Mouse (Mus musculus) embryonic facial prominence, embryonic 10.5 days (tissue): Measurements from ENCODE around the gene Cep97. TPM values are rescaled to one million over a fixed set of nuclear protein-coding genes. Genes with fewer than 3 reads are reported as not detected.
"Not testable (repeated sequence)": the region's sequence is repeated elsewhere in the genome, so short reads cannot be mapped to it uniquely, and the experiment has no call there.

Source experiments
- DNase-seq: peaks from one replicate; pipeline ENCODE4 v3.0.0-alpha.2; 2017; ENCODE audit warnings: low spot score
- H3K27ac ChIP-seq: fragments of 300-500 bp; sonication (generic); replicated peaks from 2 replicates; pipeline ENCODE4 v1.5.1; 2016; ENCODE audit warnings: mild to moderate bottlenecking
- H3K27me3 ChIP-seq: fragments of 300-500 bp; sonication (generic); replicated peaks from 2 replicates; pipeline ENCODE4 v1.6.1; 2016; ENCODE audit warnings: low read depth, mild to moderate bottlenecking; ENCODE audit not compliant: poor library complexity, severe bottlenecking
- H3K36me3 ChIP-seq: fragments of 300-500 bp; sonication (generic); replicated peaks from 2 replicates; pipeline ENCODE4 v1.6.1; 2016; ENCODE audit warnings: mild to moderate bottlenecking, moderate library complexity
- H3K4me1 ChIP-seq: fragments of 300-500 bp; sonication (generic); 2 replicates; pipeline ENCODE4 v1.6.1; 2016
- H3K4me3 ChIP-seq: fragments of 300-500 bp; sonication (generic); 2 replicates; pipeline ENCODE4 v1.5.1; 2016; ENCODE audit warnings: mild to moderate bottlenecking, moderate library complexity
- H3K9me3 ChIP-seq: fragments of 300-500 bp; sonication (generic); 2 replicates; pipeline ENCODE4 v1.6.1; 2016; ENCODE audit warnings: mild to moderate bottlenecking
- WGBS: fragments of 180-500 bp; shearing (Covaris S2); methylation state at CpG from one replicate; pipeline ENCODE4 v1.1.7; 2016; 5-methylcytosine and 5-hydroxymethylcytosine counted together
- polyA plus RNA-seq: library from polyadenylated mRNA; unstranded; fragments of >200 nt; fragmentation: Nextera tagmentation; extraction: Ambion mirVana; gene quantifications from 2 replicates; pipeline ENCODE4 v1.2.1, GENCODE M21; 2016

The Cep97 gene
- polyA plus RNA-seq, 1 experiment from 2014 or later, result 17.9 TPM

DNA sequence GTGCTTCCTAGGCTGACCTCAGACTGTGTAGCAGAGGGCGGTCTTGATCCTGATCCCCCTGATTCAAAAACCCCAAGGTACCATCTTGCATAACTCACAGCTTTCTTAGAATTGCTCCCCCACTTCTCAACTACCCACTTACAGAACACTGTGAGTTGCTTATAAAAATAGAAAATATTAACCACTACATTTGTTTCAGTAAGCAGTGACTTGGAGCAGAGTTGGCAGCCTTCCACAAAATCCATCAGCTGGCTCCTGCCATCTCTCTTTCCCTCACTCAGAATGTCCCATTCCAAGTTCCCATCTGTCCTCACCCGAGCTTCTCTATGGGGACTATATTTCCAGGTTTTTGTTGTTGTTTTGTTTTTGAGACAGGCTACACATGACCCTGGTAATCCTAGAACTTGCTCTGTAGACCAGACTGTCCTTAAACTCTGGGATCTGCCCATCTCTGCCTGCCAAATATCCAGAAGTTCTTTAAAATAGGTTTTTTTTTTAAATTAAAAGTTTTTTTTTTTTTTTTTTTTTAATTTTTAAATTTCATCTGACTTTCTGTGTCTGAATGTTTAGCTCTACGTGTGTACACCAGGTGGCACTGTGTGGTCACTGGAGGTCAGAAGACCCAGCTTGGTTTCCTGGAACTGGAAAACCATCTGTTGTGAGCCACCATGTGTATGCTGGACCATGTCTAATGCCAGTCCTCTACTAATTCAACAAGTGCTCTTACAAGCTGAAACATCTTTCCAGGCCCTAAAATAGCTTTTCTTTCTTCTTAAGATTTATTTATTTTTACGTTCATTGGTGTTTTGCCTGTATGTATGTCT lies 29.7 kb upstream of the Cep97 start:
- H3K36me3 ChIP-seq, result peaks cover 22% of the 10 kb centered on the region
- H3K4me1 ChIP-seq, result peaks cover 15% of the 10 kb centered on the region
- no peaks in the 10 kb centered on the region for H3K27me3 ChIP-seq
- H3K27ac ChIP-seq, result no peak overlapping the region
- DNase-seq, result peak; percentile 51
- WGBS, result 67% methylated on average over 4 of the region's 4 CpGs
- H3K4me3 ChIP-seq, result no peak overlapping the region
- no peaks in the 10 kb centered on the region for H3K9me3 ChIP-seq

DNA sequence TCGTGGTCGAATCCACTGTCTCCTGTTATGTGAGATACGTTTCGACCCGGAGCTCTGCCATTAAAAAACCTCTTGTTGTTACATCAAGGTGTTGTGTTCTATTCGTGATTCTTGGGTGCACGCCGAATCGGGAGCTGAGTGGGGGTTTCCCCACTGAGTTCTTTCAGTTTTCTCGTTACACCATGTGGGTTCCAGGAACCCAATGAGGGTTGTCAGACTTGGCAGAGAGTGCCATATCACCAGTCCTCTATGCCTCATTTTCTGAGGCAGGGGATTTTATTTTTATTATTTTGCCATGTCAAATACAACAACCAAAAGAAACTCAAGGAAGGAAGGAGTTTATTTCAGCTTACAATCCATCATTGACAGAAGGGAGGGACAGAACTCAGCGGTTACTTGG lies 28.4 kb upstream of the Cep97 start:
- not testable (repeated sequence) for DNase-seq, H3K27me3 ChIP-seq, H3K4me1 ChIP-seq, H3K4me3 ChIP-seq, H3K9me3 ChIP-seq, H3K27ac ChIP-seq
- H3K36me3 ChIP-seq, result peaks cover 11% of the 10 kb centered on the region
- WGBS, result 96% methylated on average over 6 of the region's 11 CpGs

DNA sequence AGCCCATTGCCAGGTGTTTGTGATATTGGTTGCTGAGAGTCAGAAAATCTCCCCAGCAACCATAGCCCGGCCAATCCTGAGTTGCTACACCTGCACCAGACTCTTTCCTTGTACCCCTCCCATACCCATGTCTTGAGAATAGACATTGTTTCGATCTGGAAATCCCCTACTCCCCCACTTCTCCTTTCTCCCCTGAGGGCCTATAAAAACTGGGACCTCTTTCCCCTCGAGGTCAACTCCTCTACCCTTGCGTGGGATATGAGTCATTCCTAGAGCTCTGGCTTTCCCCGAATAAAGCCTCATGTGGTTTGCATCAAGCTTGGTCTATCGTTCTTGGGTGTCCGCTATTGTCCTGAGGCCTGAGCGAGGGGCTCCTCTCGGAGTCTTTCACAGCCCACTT lies 19.5 kb upstream of the Cep97 start:
- H3K4me1 ChIP-seq, H3K4me3 ChIP-seq, H3K9me3 ChIP-seq, H3K36me3 ChIP-seq, DNase-seq, H3K27ac ChIP-seq, H3K27me3 ChIP-seq: not testable (repeated sequence)
- 91% methylated on average over 9 of the region's 9 CpGs for WGBS

DNA sequence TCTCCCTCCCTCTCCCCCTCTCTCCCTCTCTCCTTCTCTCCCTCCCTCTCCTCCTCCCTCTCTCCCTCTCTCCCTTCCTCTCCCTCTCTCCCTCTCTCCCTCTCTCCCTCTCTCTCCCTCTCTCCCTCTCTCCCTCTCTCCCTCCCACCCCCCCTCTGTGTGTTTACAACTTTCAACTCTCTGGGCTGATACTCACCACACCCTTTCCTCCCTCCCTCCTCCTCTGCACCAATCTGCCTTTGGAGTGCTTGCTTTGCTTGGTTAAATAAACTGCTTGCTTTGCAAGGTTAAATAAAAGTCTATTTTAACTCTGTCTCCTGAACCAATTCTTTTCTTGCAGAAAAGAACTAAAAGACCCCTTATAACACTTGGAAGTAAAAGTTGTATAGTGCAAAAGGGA lies 18.1 kb upstream of the Cep97 start:
- Histone ChIP-seq H3K27ac (no peak overlapping the region), H3K36me3 (no peaks in the 10 kb centered on the region), H3K9me3 (no peaks in the 10 kb centered on the region), H3K4me3 (no peak overlapping the region), H3K27me3 (no peaks in the 10 kb centered on the region), H3K4me1 (no peaks in the 10 kb centered on the region)
- no peak for DNase-seq

DNA sequence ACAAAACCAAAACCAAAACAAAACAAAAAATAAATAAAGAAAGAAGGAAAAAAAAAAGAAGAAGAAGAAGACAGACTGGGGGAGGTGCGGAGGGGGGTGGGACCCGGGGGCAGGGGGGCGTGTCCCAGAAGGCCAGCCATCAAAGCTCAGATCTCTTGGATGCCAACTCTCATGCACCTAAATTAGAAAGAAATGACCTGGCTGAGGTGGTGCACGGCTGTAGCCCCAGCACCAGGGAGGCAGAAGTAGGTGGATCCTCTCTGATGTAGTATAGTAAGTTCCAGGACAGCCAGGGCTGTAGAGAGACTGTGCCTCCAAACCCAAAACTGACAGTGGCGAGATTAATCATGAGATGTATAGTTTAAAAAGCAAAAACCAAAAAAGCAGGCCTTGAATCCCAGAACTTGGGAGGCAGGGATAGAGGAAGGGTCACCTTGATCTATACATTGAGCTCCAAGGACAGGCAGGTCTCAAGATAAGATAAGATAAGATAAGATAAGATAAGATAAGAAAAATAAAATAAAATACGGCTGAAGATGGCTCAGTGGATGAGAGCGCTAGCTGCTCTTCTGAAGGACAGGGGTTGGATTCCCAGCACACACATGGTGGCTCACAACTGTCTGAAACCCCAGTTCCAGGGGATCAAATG lies 17.1 kb upstream of the Cep97 start:
- no peaks in the 10 kb centered on the region for H3K9me3 ChIP-seq
- H3K36me3 ChIP-seq, result no peaks in the 10 kb centered on the region
- H3K4me1 ChIP-seq, result no peaks in the 10 kb centered on the region
- H3K27me3 ChIP-seq, result no peaks in the 10 kb centered on the region
- 78% methylated on average over 7 of the region's 7 CpGs for WGBS
- no peak overlapping the region for H3K4me3 ChIP-seq
- no peak overlapping the region for H3K27ac ChIP-seq
- no peak for DNase-seq

DNA sequence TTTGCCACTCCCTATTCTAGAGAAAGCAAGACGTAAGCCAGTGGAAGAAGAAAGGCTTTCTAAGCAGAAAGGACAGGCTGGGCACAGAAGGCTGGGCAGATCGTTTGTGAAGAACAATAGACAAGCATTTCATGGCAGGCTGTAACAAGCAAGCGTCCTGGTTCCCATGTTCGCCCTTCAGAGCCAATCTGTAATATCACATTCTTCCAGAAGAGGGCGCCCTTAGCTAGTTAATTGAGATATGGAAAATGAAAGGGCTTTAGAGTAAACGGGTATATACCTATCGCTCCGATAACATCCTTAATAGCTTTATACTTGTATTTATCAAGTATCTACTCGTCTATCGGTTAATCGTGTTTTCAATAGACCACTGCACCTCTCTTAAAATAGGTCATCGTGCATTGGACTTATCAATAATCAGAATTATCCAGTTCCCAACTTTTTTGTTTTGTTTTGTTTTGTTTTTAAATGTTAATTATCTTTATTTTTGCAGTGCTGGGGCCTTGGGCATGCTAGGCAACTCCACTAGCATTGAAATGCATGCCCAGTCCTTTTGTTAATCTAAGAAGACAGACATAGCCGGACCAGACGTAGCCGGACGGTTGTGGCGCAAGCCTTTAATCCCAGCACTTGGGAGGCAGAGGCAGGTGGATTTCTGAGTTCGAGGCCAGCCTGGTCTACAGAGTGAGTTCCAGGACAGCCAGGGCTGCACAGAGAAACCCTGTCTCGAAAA lies 16.5 kb upstream of the Cep97 start:
- H3K4me1 ChIP-seq, result no peaks in the 10 kb centered on the region
- H3K9me3 ChIP-seq, result no peaks in the 10 kb centered on the region
- WGBS, result 47% methylated on average over 19 of the region's 19 CpGs
- H3K27ac ChIP-seq, result no peak overlapping the region
- no peaks in the 10 kb centered on the region for H3K27me3 ChIP-seq
- DNase-seq, result peak; percentile 61
- no peaks in the 10 kb centered on the region for H3K36me3 ChIP-seq
- no peak overlapping the region for H3K4me3 ChIP-seq

DNA sequence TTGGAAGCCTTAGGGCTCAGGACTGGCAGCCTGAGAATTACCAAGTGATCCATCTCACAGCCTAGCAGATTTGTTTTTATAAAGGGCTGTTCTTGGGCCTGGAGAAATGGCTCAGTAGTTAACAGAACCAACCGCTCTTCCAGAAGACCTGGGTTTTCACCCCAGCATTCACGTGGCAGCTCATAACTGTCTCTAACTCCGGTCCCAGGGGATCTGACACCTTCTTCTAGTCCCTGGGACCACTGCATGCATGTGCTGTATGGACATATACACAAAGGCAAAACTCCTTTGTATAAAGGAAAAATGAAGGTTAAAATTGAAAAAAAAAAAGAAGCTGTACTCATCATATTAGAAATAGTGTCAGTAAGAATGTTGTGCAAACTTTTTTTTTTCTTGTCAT lies 15.8 kb upstream of the Cep97 start:
- 71% methylated on average over 3 of the region's 3 CpGs for WGBS
- Histone ChIP-seq H3K36me3 (no peaks in the 10 kb centered on the region), H3K9me3 (no peaks in the 10 kb centered on the region), H3K4me1 (no peaks in the 10 kb centered on the region), H3K27ac (no peak overlapping the region), H3K4me3 (no peak overlapping the region), H3K27me3 (no peaks in the 10 kb centered on the region)
- no peak for DNase-seq

DNA sequence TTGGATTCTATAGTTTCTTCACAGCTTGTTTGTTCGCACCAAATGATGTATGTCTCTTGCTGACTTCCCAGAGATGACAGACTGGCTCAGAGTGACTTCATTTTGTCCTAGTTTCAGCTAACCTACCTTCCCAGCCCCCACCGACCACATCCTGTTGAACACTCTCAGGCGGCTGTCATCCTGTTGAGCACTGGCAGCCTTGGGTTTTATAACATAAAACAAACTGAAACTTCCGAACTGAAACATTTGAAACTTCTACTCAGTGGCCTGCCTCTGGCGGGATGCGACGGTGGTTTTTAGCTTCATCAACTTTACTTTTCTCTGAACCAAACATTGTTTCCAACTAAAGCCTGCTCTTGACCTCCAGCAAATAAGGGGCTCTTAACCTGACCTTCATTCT lies 14.3 kb upstream of the Cep97 start:
- H3K4me3 ChIP-seq, result no peak overlapping the region
- 70% methylated on average over 7 of the region's 7 CpGs for WGBS
- no peaks in the 10 kb centered on the region for H3K9me3 ChIP-seq
- H3K36me3 ChIP-seq, result no peaks in the 10 kb centered on the region
- H3K4me1 ChIP-seq, result no peaks in the 10 kb centered on the region
- H3K27me3 ChIP-seq, result no peaks in the 10 kb centered on the region
- no peak overlapping the region for H3K27ac ChIP-seq
- no peak for DNase-seq

DNA sequence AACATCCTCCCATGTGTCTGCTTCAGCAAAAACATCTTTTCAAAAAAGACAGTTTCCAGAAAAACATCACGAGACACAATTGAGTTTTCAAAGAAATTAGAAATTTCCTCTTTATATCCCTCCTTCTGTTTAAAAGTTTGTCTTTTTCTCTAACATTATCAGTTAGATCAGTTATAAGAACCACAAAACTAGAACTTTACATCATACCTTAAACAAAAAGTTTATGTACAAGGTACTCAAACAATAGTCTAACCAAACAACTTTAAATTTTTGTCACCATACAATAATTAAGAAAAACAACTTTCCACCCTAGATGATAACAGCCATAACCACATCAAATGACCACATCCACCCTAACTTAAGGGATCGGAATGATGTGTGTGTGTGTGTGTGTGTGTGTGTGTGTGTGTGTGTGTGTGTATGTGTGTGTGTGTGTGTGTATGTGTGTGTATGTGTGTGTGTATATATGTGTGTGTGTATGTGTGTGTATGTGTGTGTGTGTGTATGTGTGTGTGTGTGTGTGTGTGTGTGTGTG lies 13.3 kb upstream of the Cep97 start:
- WGBS, result 83% methylated on average over 2 of the region's 2 CpGs
- H3K27me3 ChIP-seq, H3K9me3 ChIP-seq, DNase-seq, H3K27ac ChIP-seq, H3K4me1 ChIP-seq, H3K36me3 ChIP-seq, H3K4me3 ChIP-seq: not testable (repeated sequence)

DNA sequence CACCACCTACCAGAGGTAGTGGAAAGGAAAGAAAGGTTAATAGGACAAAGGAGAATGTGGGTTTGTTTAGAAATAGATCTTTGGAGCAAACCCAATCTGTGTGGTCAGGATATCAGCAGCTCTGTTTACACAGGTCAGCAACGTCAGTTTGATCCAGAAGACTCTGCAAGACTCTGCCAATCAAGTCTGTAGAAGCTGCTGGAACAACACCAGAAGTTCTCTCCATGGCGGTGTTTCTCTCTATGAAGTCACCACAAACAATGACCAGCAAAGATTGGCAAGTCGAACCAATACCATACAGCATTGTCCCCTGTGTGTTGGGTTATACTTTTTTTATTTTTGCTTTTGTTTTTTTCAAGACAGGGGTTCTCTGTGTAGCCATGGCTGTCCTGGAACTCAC lies 12.6 kb upstream of the Cep97 start:
- Histone ChIP-seq H3K27me3 (no peaks in the 10 kb centered on the region), H3K9me3 (no peaks in the 10 kb centered on the region), H3K36me3 (no peaks in the 10 kb centered on the region), H3K4me3 (no peak overlapping the region), H3K4me1 (no peaks in the 10 kb centered on the region), H3K27ac (no peak overlapping the region)
- no peak for DNase-seq
- whole genome bisulfite sequencing, result 83% methylated on average over 3 of the region's 3 CpGs

DNA sequence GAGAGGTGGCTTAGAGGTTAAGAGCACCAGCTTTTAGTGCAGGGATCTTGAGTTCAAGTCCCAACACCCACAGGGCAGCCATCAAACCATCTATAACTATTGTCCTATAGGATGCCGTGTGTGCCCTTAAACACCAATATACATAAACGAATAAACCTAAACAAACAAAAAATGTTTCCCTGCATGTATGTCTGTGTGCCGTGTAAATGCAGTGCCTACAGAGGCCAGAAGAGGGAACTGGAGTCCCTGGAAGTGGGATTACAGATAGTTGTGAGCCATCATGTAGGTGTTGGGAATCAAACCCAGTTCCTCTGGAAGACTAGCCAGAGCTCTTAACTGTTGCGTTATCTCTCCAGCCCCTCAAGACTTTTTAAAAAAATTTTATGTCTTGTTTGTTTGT lies 6.1 kb upstream of the Cep97 start:
- no peaks in the 10 kb centered on the region for H3K27me3 ChIP-seq
- whole genome bisulfite sequencing, result 96% methylated on average over 4 of the region's 4 CpGs
- DNase-seq, result no peak
- H3K27ac ChIP-seq, result no peak overlapping the region
- no peaks in the 10 kb centered on the region for H3K9me3 ChIP-seq
- no peaks in the 10 kb centered on the region for H3K4me1 ChIP-seq
- H3K4me3 ChIP-seq, result no peak overlapping the region
- H3K36me3 ChIP-seq, result no peaks in the 10 kb centered on the region

DNA sequence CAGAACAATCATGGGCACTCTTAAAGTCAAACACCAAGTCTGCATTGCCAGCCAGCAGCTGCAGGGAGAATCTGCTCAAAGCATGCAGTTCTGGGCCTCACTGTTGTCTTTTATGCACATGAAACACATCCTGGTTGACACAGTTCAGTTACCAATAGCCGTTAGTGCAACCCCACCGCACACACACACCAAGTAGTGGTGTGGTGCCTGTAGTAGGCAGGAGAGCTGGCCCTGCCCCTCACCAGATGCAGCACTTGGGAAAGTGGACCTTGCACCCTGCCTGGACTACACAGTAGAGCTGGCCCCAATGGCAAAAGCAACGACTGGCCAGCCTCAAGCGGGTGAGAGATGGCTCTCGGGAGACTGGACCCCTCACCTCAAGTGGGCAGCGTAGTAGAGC lies 5.0 kb upstream of the Cep97 start:
- Histone ChIP-seq H3K27me3 (no peaks in the 10 kb centered on the region), H3K9me3 (no peaks in the 10 kb centered on the region), H3K4me3 (no peak overlapping the region), H3K27ac (no peak overlapping the region), H3K36me3 (no peaks in the 10 kb centered on the region), H3K4me1 (no peaks in the 10 kb centered on the region)
- WGBS, result 91% methylated on average over 6 of the region's 6 CpGs
- DNase-seq, result no peak

DNA sequence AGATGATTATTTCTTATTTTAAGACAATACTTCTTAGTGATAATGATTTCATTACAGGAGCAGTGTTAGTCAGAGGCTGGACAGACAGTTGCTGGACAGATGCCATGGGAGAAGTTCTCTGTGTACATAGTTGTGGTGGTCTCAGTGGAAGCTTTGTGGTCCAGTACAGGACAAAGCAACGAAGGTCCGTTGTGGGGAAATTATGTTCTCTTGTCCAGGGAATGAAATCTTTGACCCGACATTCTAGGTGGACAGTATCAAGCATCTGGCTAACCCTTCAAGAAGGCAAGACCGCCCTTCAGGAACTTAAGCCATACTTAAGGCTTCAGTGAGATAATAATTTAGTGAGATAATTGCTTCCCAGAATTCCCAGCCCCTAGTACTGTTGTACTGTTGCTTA lies 4.1 kb upstream of the Cep97 start:
- Histone ChIP-seq H3K27me3 (no peaks in the 10 kb centered on the region), H3K9me3 (no peaks in the 10 kb centered on the region), H3K27ac (no peak overlapping the region), H3K36me3 (no peaks in the 10 kb centered on the region), H3K4me3 (no peak overlapping the region), H3K4me1 (no peaks in the 10 kb centered on the region)
- 86% methylated on average over 4 of the region's 4 CpGs for WGBS
- no peak for DNase-seq
